Mouse (Mus musculus) heart, postnatal 0 days (tissue): Measurements from ENCODE around the gene Neu4.
"Not testable (repeated sequence)": the region's sequence is repeated elsewhere in the genome, so short reads cannot be mapped to it uniquely, and the experiment has no call there.

Experiments used
- CTCF ChIP-seq: IDR thresholded peaks from 2 replicates; pipeline ENCODE4 v1.5.1; 2016; ENCODE audit warnings: antibody characterized with exemption, control low read depth, low read depth
- EP300 ChIP-seq: IDR thresholded peaks from 2 replicates; pipeline ENCODE4 v1.6.1; 2016; ENCODE audit warnings: antibody characterized with exemption, low read depth

DNA sequence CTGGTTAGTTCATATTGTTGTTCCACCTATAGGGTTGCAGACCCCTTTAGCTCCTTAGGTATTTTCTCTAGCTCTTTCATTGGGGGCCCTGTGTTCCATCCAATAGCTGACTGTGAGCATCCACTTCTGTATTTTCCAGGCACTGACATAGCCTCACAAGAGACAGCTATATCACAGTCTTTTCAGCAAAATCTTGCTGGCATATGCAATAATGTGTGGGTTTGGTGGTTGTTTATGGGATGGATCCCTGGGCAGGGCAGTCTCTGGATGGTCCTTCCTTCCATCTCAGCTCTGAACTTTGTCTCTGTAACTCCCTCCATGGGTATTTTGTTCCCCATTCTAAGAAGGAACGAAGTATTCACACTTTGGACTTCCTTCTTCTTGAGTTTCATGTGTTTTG lies 38.0 kb downstream of the Neu4 start:
- TF ChIP-seq CTCF, EP300: not testable (repeated sequence)
